Mouse (Mus musculus) T-helper 17 cell (primary cell): ENCODE measurements around the gene Gm15093.

ENCODE experiments used
- in situ Hi-C, 2 experiments: fragments of 300-600 bp; cut with MboI, MseI; formaldehyde crosslinking; loops; 1 replicate in 1 of 2; 2 replicates in 1 of 2; pipeline ENCODE4 v1.15.1; 2025; ENCODE audit warnings: high pct_unique_total_duplicates in 2 of 2

The Gm15093 gene

GRCm38 (mm10) chrX:149272077-149272476, at the start of gene Gm15093:
Gm15093 (plus strand) TSS chrX:149272377.
- in situ Hi-C loops: loop anchor here in 1 of 2 experiments (10.0 kb wide), 1 partner anchor 377 kb away; no protein-coding TSS in a partner anchor
